Mouse (Mus musculus): ENCODE results near the gene Zbtb49. TPM values are rescaled to one million over a fixed set of nuclear protein-coding genes. Genes with fewer than 3 reads are reported as not detected.
A peak's percentile ranks its signal among the peaks of the same experiment; 100 is the strongest.

Gene Zbtb49
- total RNA-seq (2022), result 1 to 10 TPM; 2.4 to 3.8 (median 3.3) TPM

DNA sequence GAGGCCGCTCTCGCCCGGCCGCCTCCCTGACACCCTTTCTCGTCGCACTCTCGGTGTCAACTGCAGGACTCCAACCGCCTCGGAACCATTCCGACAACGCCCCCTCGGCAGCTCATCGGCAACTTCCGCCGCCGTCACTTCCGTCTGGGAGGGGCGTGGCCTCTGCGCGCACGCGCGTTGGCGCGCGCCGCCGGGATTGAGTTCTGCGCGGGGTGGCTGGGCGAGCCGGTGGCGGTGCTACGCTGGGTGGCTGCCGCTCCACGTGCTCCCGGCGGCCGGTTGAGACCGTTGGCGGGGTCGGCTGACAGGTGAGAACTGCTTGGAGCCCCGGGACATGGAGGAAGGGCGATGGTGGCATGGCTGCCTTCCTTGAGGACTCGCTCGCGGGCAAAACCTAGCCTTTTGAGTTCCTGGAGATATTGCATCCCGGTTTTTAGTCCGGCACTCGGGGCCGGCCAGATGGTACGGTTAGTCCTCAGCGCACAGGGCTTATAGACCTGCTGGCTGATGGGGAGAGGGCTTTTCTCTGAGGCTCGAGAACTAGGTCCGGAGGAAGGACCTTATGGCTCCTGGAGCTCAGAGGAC lies at the start of gene Zbtb49, which contains the start of gene Lyar:
Gene Zbtb49 (minus strand): TSS at position 130 of the 585 bp plus-strand sequence.
Gene Lyar (plus strand): TSS at position 143 of the 585 bp plus-strand sequence.
- DNase-seq (ENCODE audit: low spot score in 2 of 2), result peak; percentile 87 to 90

- peak; percentile 30 to 32 for DNase-seq (ENCODE audit: low spot score in 2 of 2)
Observed at GRCm38 (mm10) chr5:38260107-38260682, 39.9 kb upstream of the Zbtb49 start, which contains the start of gene Tmem128. Gene Tmem128, plus strand, starts transcription at chr5:38260185.

- DNase-seq (ENCODE audit: low spot score in 2 of 2), result no peak
Observed at GRCm38 (mm10) chr5:38259455-38260106, 39.3 kb upstream of the Zbtb49 start.

DNA sequence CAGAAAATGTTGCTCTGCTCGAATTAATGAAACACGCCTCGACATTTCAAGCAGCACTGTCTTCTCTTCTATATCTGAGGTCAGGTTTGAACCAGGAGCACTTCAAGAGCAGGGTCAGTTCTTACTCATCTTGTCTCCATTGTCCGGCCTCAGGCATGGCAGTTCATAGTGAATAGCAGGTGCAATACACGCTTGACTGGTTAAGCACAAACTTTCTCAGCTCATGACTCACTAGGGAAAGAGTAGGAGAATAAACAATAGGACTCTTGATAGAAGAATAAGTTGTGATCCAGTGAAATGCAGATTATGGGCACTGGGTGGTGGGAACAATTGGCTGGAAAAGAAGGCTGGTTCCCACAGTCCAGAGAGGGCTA lies 38.5 kb upstream of the Zbtb49 start:
- no peak for DNase-seq (ENCODE audit: low spot score in 2 of 2)

- DNase-seq (ENCODE audit: low spot score in 2 of 2), result no peak
Observed at GRCm38 (mm10) chr5:38258034-38258772, 37.9 kb upstream of the Zbtb49 start.

GRCm38 (mm10) chr5:38256551-38256950 lies 36.3 kb upstream of the Zbtb49 start:
- DNase-seq (ENCODE audit: low spot score in 2 of 2), result no peak

GRCm38 (mm10) chr5:38255644-38256043 lies 35.4 kb upstream of the Zbtb49 start:
- no peak for DNase-seq (ENCODE audit: low spot score in 2 of 2)

DNA sequence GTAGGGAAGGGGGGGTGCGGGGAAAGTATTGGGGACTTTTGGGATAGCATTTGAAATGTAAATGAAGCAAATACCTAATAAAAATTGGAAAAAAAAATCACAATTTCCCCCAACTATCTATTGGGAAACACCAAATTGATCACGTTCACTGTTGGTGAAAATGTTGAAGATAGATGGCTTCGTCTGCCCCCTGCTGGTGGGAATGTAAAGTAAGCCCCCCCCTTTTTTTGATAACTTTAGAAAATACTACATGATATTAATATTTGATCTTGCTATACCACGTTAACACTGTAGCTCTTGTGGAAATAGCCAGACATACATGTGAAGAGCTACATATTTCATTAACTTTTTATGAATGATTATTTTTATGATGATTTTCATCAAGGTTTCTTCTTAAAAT lies 34.9 kb upstream of the Zbtb49 start:
- no peak for DNase-seq (ENCODE audit: low spot score in 2 of 2)

GRCm38 (mm10) chr5:38241966-38242365 lies 21.7 kb upstream of the Zbtb49 start:
- no peak for DNase-seq (ENCODE audit: low spot score in 2 of 2)

DNA sequence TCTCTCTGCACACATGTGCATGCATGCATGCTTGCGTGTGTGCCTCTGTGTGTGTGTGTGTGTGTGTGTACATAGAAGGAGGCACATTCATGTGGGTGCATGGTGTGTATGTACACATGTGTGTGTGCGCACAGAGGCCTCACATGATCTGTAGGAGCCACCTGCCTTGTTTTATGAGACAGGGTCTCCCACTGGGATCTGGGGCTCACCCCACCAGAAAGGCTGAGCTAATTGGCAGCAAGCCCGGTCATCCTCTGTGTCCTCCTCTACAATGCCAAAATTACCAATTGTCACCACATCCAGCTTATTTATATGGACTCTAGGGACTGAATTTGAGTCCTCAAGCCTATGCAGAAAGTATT lies 21.2 kb upstream of the Zbtb49 start:
- DNase-seq (ENCODE audit: low spot score in 2 of 2), result no peak

DNA sequence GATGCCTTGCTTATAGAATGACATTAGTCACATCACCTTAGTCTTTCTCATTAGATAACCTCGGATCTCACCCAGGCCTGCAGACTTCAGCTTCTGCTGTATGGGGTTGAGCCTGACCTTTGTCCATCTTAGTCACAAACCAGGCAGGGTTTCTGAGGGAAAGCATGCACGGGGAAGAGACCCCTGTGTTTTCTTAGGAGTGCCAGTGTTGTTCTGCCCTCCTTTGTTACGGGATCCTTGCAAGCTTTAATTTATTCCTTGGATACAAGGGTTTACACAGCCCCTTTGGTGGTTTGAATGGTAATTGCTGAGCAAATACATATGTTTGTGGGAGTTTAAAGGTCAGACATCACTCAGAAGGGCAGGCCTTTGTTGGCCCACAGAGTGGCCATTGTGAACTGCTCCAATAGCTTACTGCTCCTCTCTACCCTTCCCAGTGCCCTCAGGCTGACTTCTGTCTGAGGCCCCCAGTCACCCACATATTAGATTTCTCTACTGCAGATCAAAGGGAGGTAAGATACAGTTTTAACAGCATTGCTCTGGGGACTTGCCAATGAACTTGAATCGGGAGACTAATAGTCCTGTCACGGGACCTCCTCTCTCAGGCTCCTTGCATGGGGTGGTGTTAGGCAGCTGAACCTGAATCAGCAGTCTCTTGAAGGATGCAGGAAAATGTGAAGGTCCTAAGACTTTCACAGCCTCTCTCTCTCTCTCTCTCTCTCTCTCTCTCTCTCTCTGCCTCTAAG lies 20.6 kb upstream of the Zbtb49 start:
- no peak for DNase-seq (ENCODE audit: low spot score in 2 of 2)

DNA sequence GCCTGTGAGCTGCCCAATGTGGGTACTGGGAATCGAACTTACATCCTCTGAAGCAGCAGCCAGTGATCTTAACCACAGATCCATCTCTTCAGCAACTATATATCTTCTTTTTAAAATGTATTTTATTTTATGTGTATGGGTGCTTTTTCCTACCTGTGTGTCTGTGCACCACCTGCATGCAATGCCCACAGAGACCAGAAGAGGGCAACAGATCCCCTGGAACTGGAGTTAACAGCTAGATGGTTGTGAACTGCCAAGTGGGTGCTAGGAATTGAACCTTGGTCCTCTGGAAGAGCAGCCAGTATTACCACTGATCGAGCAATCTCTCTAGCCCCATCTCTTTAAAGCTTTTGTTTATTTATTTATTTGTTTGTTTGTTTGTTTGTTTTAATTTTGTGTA lies 16.4 kb upstream of the Zbtb49 start:
- DNase-seq (ENCODE audit: low spot score in 2 of 2), result no peak

GRCm38 (mm10) chr5:38235422-38235821 lies 15.2 kb upstream of the Zbtb49 start:
- peak in 1 of 2 experiments; percentile 22 for DNase-seq (ENCODE audit: low spot score in 2 of 2)

- no peak for DNase-seq (ENCODE audit: low spot score in 2 of 2)
Observed at GRCm38 (mm10) chr5:38219771-38220307, 418 bp downstream of the Zbtb49 start.

- no peak for DNase-seq (ENCODE audit: low spot score in 2 of 2)
Observed at GRCm38 (mm10) chr5:38213009-38213408, 7.2 kb downstream of the Zbtb49 start.

- DNase-seq (ENCODE audit: low spot score in 2 of 2), result no peak
Observed at GRCm38 (mm10) chr5:38211691-38212090, 8.6 kb downstream of the Zbtb49 start.

GRCm38 (mm10) chr5:38208985-38209384 lies 11.3 kb downstream of the Zbtb49 start:
- no peak for DNase-seq (ENCODE audit: low spot score in 2 of 2)

DNA sequence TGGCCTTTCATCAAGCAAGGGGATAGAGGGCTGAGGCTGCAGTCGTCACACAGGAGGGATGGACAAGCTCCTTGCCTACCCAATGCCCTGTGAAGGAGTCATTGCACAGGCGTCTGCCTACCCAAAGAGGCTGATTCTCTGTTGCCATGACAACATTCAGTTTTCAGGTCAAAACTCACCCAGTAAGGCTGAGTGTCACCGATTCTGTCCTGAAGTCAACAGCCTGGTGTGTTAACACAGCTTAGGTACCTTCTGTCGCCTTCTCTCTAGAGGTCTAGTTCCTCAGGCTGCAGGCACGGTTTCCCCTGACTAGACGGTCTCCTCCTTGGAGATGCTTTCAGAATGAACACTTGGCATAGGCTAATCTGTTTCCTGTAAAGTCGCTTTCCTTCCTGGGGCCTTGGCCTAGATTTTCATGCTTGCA lies 14.9 kb downstream of the Zbtb49 start:
- no peak for DNase-seq (ENCODE audit: low spot score in 2 of 2)

- DNase-seq (ENCODE audit: low spot score in 2 of 2), result no peak
Observed at GRCm38 (mm10) chr5:38199686-38200085, 20.6 kb downstream of the Zbtb49 start.

GRCm38 (mm10) chr5:38197482-38197823 lies 22.8 kb downstream of the Zbtb49 start:
- DNase-seq (ENCODE audit: low spot score in 2 of 2), result peak; percentile 44 to 67

DNA sequence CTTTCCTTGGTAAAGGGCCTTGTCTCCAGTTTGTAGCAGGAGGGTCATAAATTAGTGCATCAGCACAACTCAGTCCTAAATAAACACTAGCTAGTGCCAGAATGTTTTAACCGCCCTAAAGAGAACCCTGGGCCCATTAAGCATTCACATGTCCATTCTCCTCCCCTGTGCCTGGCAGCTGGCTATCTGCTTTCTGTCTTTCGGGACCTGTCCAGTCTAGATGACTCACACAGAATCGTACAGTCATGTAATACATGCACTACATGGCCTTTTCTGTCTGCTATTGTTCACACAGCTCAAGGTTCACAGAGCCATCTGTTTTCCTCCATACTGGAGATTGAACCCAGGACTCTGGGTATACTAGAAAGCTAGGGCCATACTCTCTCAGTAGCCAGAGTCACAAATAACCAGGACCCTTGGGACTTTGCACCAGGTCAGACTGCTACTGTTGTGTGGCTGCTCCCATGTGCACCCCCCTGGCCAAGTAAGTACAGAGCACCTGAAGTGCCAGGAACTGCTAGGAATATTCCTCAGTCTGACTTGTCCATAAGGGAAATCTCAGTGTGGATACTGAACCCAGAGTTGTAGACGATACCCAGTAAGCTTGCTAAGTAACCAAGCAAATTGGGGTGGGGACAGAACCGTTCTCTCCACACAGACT lies 23.3 kb downstream of the Zbtb49 start:
- DNase-seq (ENCODE audit: low spot score in 2 of 2), result no peak

All from gastrocnemius, adult 8-10 months (tissue).